Mouse (Mus musculus): ENCODE data around the gene Pnpla2.
"Not testable (repeated sequence)": the region's sequence is repeated elsewhere in the genome, so short reads cannot be mapped to it uniquely, and the experiment has no call there.

Pnpla2 gene

GRCm38 (mm10) chr7:141432186-141432611 is 22.8 kb upstream of the Pnpla2 start:
- DNase-seq (ENCODE audit: low spot score) = no peak

- no peak for DNase-seq (ENCODE audit: low spot score)
Observed at GRCm38 (mm10) chr7:141432741-141433516, 22.1 kb upstream of the Pnpla2 start.

GRCm38 (mm10) chr7:141433517-141434400 is 21.2 kb upstream of the Pnpla2 start:
- no peak for DNase-seq (ENCODE audit: low spot score)

GRCm38 (mm10) chr7:141434464-141434863 is 20.5 kb upstream of the Pnpla2 start:
- DNase-seq (ENCODE audit: low spot score) = no peak

GRCm38 (mm10) chr7:141435129-141435855 is 19.7 kb upstream of the Pnpla2 start:
- peak; percentile 80 for DNase-seq (ENCODE audit: low spot score)

- DNase-seq (ENCODE audit: low spot score) = no peak
Observed at GRCm38 (mm10) chr7:141435856-141436522, 19.0 kb upstream of the Pnpla2 start.

- no peak for DNase-seq (ENCODE audit: low spot score)
Observed at GRCm38 (mm10) chr7:141436523-141436892, 18.5 kb upstream of the Pnpla2 start.

GRCm38 (mm10) chr7:141437178-141438120 is 17.5 kb upstream of the Pnpla2 start, which contains the start of gene Slc25a22:
Gene Slc25a22, minus strand, starts transcription at chr7:141437892.
- peak; percentile 75 for DNase-seq (ENCODE audit: low spot score)

- DNase-seq (ENCODE audit: low spot score) = no peak
Observed at GRCm38 (mm10) chr7:141438201-141438968, 16.6 kb upstream of the Pnpla2 start.

- DNase-seq (ENCODE audit: low spot score) = no peak
Observed at GRCm38 (mm10) chr7:141439140-141439679, 15.8 kb upstream of the Pnpla2 start.

GRCm38 (mm10) chr7:141439811-141440210 is 15.2 kb upstream of the Pnpla2 start:
- DNase-seq (ENCODE audit: low spot score) = no peak

GRCm38 (mm10) chr7:141440613-141441012 is 14.4 kb upstream of the Pnpla2 start:
- no peak for DNase-seq (ENCODE audit: low spot score)

- no peak for DNase-seq (ENCODE audit: low spot score)
Observed at GRCm38 (mm10) chr7:141441460-141441859, 13.5 kb upstream of the Pnpla2 start.

- DNase-seq (ENCODE audit: low spot score) = no peak
Observed at GRCm38 (mm10) chr7:141442199-141442598, 12.8 kb upstream of the Pnpla2 start.

- DNase-seq (ENCODE audit: low spot score) = peak; percentile 64
Observed at GRCm38 (mm10) chr7:141443081-141443821, 11.7 kb upstream of the Pnpla2 start.

- DNase-seq (ENCODE audit: low spot score) = peak; percentile 80
Observed at GRCm38 (mm10) chr7:141443828-141444237, 11.2 kb upstream of the Pnpla2 start, which contains the start of gene Pidd1. Gene Pidd1, minus strand, starts transcription at chr7:141444025.

GRCm38 (mm10) chr7:141446374-141446773 is 8.6 kb upstream of the Pnpla2 start:
- DNase-seq (ENCODE audit: low spot score) = not testable (repeated sequence)

Measured in c-Kit-positive CD71-positive TER-119-positive erythroid progenitor cells, embryonic 14.5 days (primary cell).